Mouse (Mus musculus): ENCODE measurements at regions not wholly inside any gene's neighbourhood (a gene's known extent, or its start where the extent isn't known, plus 50 kb on each side); places are given as distances from the start of the nearest gene placed in this dataset.

DNA sequence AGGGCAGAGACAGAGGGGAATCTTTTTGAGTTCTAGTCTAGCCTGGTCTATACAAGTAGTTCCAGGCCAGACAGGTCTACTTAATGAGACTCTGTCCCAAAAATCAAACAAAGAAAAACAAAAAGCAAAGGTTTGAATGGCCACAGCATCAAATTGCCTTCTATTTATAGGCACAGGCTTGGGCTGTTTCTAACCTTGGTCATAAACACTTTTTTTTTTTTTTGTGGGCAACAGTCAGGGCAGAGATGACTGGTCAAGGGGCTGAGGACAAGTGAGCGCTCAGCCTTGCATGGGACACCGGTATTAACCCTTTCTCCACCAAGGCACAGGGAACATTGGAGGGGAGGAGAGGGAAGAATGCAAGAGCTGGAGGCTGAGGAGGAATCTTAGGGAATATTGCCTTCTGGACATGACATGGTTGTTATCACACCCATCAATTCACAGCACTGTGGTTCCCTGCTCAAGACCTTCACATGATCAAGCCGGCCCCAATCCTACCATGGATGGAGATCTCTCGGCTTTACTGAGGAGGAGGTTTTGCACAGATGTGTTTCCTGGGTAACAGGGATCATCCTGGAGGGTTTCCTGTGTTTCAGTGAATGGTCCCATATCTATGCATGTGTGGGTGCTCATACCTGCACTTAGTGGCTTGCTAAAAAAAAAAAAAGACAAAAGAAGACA is 59.8 kb upstream of the Ubash3b start:
- Histone ChIP-seq H3K36me3 (no peaks in the 10 kb centered on the region), H3K27me3 (no peaks in the 10 kb centered on the region), H3K9ac (no peak overlapping the region), H3K4me3 (no peak overlapping the region), H3K4me1 (peaks cover 24% of the 10 kb centered on the region), H3K4me2 (replicated peaks) (no peak overlapping the region), H3K27ac (no peak overlapping the region), H3K9me3 (no peaks in the 10 kb centered on the region)
- ATAC-seq (ENCODE audit: low FRiP score, low read depth) = no peak
- 66% methylated on average over 4 of the region's 4 CpGs for WGBS

DNA sequence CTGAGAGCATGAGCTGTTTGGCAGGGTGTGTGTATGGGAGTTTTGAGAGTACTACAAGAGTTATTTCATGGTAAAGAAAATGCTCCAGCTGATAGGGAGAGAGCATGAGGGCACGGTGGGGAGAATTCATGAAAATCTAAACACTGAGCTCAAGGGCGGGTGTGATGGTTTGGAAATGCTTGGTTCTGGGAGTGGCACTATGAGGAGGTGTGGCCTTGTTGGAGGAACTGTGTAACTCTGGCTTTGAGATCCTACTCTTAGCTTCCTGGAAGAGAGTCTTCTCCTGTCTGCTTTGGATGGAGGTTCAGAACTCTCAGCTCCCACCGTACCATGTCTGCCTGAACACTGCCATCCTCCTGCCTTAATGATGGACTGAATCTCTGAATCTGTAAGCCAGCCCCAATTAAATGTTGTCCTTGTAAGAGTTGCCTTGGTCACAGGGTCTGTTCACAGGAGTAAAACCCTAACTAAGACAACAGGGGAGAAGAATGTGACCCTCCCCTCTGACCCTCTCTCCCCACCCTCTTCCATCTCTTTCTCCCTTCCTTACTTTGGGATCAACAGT is 58.7 kb upstream of the Ubash3b start:
- Histone ChIP-seq H3K4me2 (replicated peaks) (no peak overlapping the region), H3K4me1 (peaks cover 23% of the 10 kb centered on the region), H3K9me3 (no peaks in the 10 kb centered on the region), H3K27ac (no peak overlapping the region), H3K9ac (no peak overlapping the region), H3K27me3 (no peaks in the 10 kb centered on the region), H3K36me3 (no peaks in the 10 kb centered on the region), H3K4me3 (no peak overlapping the region)
- no peak for ATAC-seq (ENCODE audit: low FRiP score, low read depth)
- WGBS = 91% methylated on average over 3 of the region's 3 CpGs

DNA sequence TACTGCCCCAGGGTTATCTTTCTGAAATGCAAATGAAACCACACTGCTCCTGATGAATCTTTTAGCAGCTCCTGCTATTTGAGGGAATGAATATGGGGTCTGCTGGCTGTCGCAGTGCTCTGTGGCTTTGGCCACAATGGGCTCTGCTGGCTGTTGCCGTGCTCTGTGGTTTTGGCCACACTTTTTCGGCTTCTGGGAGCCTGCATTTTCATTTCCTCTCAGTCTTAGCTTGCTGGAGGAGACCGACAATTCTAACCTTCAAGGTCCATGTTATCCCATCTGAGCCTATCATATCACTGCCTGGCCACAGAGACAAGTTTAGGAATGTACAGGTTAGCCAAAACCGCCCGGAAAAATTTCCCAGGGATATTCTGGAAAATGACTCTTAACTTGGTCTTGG is 57.2 kb upstream of the Ubash3b start:
- H3K36me3 ChIP-seq = no peaks in the 10 kb centered on the region
- no peaks in the 10 kb centered on the region for H3K9me3 ChIP-seq
- H3K4me3 ChIP-seq = no peak overlapping the region
- H3K27ac ChIP-seq = no peak overlapping the region
- 79% methylated on average over 6 of the region's 6 CpGs for WGBS
- H3K9ac ChIP-seq = no peak overlapping the region
- peaks cover 20% of the 10 kb centered on the region for H3K4me1 ChIP-seq
- H3K4me2 ChIP-seq (replicated peaks) = no peak overlapping the region
- H3K27me3 ChIP-seq = no peaks in the 10 kb centered on the region
- ATAC-seq (ENCODE audit: low FRiP score, low read depth) = no peak

DNA sequence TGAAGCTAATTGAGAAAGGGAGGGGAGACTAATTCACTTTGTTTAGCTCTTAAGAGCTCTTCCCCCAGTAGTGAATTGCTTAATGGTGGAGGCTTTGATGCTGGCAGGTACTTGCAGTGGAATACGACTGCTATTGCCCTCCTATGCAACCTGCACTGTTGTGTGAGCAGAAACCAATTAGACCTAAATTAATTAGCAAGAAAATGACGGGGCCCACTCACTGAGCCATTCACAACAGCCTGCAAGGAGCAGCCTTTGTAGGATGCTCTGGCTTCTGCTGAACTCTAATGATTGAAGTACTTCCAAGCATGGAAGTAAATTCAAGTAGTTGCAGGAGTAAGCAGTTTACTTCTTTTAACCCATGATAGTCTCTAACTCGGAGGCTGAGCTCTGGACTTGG is 54.8 kb upstream of the Ubash3b start:
- Histone ChIP-seq H3K4me3 (no peak overlapping the region), H3K36me3 (no peaks in the 10 kb centered on the region), H3K9ac (no peak overlapping the region), H3K27me3 (no peaks in the 10 kb centered on the region), H3K4me1 (peaks cover 31% of the 10 kb centered on the region), H3K9me3 (no peaks in the 10 kb centered on the region), H3K4me2 (replicated peaks) (no peak overlapping the region), H3K27ac (0 out of 2 replicates have a peak overlapping the region, but pooled peaks have one; percentile 6)
- no peak for ATAC-seq (ENCODE audit: low FRiP score, low read depth)
- 21% methylated on average over 3 of the region's 3 CpGs for WGBS

DNA sequence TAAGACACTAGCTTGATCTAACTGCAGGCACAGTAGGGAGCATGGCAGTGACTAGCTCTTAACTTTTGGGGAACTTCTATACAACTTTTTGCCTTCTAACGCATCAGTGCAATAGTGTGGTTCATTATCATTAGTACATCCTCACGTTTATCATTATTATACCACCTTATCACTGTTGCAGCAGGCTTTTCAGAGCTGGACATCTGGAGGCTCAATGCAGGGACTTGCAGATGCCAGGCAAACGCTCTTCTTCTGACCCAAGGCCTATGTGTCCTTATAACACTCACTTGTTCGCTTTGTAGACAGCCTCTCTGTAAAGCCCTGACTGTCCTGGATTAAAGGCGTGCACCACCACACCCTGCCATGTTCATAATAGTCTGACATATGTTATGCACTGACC is 53.5 kb upstream of the Ubash3b start:
- WGBS = 85% methylated on average over 5 of the region's 5 CpGs
- Histone ChIP-seq H3K36me3 (no peaks in the 10 kb centered on the region), H3K9ac (no peak overlapping the region), H3K4me2 (replicated peaks) (no peak overlapping the region), H3K27ac (no peak overlapping the region; the same call in 1 of the 2 replicates), H3K27me3 (no peaks in the 10 kb centered on the region), H3K4me1 (peaks cover 42% of the 10 kb centered on the region), H3K9me3 (no peaks in the 10 kb centered on the region), H3K4me3 (no peak overlapping the region)
- ATAC-seq (ENCODE audit: low FRiP score, low read depth) = no peak

DNA sequence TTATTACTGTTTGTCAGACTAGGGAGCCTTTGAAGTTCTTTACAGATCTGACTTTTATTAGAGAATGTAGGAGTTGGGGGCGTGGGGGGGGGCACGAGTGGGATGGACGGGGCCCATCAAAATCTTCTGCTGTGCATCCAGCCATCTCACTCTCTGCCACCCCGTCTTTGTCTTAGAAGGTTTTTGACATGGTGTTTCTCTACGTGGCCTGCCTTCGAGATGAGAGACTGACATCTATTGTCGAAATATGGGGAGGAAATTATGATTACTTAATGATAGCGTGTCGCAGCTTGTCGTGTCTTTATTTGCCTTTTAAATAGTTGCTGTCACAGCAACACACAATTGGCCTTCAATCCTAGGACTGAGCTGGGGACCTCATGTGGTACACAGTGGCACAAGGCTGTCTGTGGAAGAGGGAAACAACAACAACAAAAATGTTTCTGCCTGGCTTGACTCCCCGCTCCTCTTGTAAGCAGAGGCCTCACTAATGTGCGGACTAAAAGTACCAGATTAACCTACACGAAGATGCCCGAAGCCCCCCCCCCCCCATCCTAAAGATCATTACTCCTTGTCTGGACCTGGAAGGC is 51.5 kb upstream of the Ubash3b start:
- Histone ChIP-seq H3K36me3 (no peaks in the 10 kb centered on the region), H3K4me1 (peaks cover 42% of the 10 kb centered on the region), H3K27me3 (no peaks in the 10 kb centered on the region), H3K9me3 (no peaks in the 10 kb centered on the region), H3K9ac (peak overlapping the region; percentile 15; the same call in 1 of the 2 replicates), H3K4me3 (no peak overlapping the region), H3K4me2 (replicated peaks) (peak overlapping the region; percentile 53), H3K27ac (peak overlapping the region; percentile 96)
- no peak for ATAC-seq (ENCODE audit: low FRiP score, low read depth)
- WGBS = 15% methylated on average over 14 of the region's 14 CpGs

DNA sequence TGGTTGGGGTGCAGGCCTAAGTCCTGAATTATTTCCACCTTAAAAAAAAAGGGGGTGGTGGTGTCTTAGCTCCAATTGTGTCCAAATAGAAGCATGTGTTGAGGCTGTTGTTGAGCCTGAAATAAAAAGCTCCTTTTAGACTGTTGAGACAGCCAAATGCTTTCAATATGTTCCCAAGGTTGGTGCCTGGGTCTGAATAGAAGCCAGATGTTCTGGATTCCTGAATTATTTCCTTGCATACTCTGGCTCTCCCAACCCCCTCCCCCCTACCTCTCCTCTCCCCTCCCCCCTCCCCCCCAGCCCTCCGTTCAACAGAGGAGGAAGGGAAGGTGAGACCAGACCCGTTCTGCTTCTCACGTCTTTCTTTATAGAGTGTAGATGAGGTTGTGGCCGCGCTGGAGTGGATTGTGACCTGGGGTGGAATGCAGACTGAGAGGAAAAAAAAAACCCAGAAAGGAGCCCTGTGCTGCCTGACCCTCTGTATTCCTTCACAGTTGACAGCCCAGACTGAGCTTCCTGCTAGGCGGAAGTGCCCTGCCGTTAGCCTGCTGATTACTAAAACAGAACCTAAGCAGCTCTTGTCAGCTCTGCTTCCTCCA is 50.9 kb upstream of the Ubash3b start:
- 0% methylated on average over 6 of the region's 7 CpGs for WGBS
- H3K27me3 ChIP-seq = no peaks in the 10 kb centered on the region
- H3K27ac ChIP-seq = peak overlapping the region; percentile 96
- no peaks in the 10 kb centered on the region for H3K36me3 ChIP-seq
- no peaks in the 10 kb centered on the region for H3K9me3 ChIP-seq
- peak overlapping the region; percentile 15; the same call in 1 of the 2 replicates for H3K9ac ChIP-seq
- H3K4me1 ChIP-seq = peaks cover 42% of the 10 kb centered on the region
- peak overlapping the region; percentile 20 for H3K4me3 ChIP-seq
- peak overlapping the region; percentile 53 for H3K4me2 ChIP-seq (replicated peaks)
- ATAC-seq (ENCODE audit: low FRiP score, low read depth) = peak; percentile 85

DNA sequence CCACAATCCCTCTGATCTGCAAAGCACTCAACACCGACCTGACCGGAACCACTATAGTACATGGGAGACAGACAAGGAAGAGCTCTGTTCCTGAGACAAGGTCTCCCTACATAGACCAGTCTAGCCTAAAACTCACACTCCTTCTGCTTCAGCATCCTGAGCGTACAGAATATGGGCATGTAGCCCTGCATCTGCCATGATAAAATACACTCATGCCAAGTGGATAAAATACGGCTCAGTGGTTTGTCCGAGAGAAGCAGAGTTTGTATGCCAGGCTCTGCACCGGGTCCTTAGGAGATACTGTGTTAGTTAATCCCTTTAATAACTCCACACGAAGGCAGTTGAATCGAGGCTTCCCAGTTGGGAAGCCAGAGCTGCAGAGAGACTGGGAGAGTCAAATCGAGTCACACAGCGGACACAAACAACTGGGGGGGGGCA is 50.4 kb upstream of the Ubash3b start:
- Histone ChIP-seq H3K4me2 (replicated peaks) (peak overlapping the region; percentile 53), H3K4me3 (no peak overlapping the region), H3K27me3 (no peaks in the 10 kb centered on the region), H3K36me3 (no peaks in the 10 kb centered on the region), H3K27ac (peak overlapping the region; percentile 96), H3K9ac (no peak overlapping the region), H3K4me1 (peaks cover 45% of the 10 kb centered on the region), H3K9me3 (no peaks in the 10 kb centered on the region)
- 14% methylated on average over 10 of the region's 10 CpGs for WGBS
- no peak for ATAC-seq (ENCODE audit: low FRiP score, low read depth)

MicroRNA genes in the stretch of these regions (microRNA counts, 519-probe panel; counts per million panel counts)
- microRNA mmu-miR-100 = 4,460 counts per million, percentile 85 among the panel's probes with 10 or more counts
- 3,398 counts per million, percentile 60 among the panel's probes with 10 or more counts for microRNA mmu-miR-125b-3p

Small RNA genes in the stretch of these regions (microRNA-seq; reads per million reads assigned to microRNA genes)
- gene Mir100 = 17,400 reads per million, percentile 96 among the genes with 10 or more reads in this experiment
- gene Mir125b-1 = 1,500 reads per million, percentile 79 among the genes with 10 or more reads in this experiment
- gene Mirlet7a-2 = 116 reads per million, percentile 55 among the genes with 10 or more reads in this experiment
